Mouse (Mus musculus): ENCODE data around the gene Tgfbr3.

DNA sequence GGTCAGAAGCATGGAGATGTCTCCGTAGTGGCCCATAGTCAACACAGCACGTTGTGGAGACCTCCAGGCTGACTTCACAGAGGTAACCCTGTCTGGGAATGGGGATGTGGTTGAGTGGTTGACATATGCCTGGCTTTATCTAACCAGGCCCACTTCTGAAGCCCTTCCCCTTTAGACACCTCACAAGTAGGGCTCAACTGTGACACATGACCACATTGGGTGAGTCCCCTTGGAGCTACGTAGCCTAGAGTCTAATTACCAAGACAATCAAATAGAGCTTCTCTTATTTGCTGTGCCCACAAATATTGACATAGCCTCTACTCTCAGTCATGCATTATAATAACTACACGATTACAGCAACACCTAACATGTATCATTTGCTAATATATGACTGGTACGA is 229.9 kb downstream of the Tgfbr3 start:
- no peak for TF ChIP-seq POLR2A (IDR thresholded peaks at IDR 0.05; ENCODE audit: low read depth, low read length)
- TF ChIP-seq CTCF (IDR thresholded peaks at IDR 0.05; ENCODE audit: borderline replicate concordance, insufficient read depth, low read length) = no peak

Measured in embryonic fibroblast, embryonic 13.5 days (primary cell).